Mouse (Mus musculus): ENCODE results near the gene Ltv1.

GRCm38 (mm10) chr10:13168461-13168860 is 24.5 kb downstream of the Ltv1 start:
- TF ChIP-seq ZNF384 (IDR thresholded peaks at IDR 0.05; ENCODE audit: low read depth, low read length) (no peak), HCFC1 (IDR thresholded peaks at IDR 0.05; ENCODE audit: borderline replicate concordance, insufficient read depth, low read length) (no peak), CHD2 (IDR thresholded peaks at IDR 0.05; ENCODE audit: low read depth, low read length) (no peak)
